In the genomic region with DNA sequence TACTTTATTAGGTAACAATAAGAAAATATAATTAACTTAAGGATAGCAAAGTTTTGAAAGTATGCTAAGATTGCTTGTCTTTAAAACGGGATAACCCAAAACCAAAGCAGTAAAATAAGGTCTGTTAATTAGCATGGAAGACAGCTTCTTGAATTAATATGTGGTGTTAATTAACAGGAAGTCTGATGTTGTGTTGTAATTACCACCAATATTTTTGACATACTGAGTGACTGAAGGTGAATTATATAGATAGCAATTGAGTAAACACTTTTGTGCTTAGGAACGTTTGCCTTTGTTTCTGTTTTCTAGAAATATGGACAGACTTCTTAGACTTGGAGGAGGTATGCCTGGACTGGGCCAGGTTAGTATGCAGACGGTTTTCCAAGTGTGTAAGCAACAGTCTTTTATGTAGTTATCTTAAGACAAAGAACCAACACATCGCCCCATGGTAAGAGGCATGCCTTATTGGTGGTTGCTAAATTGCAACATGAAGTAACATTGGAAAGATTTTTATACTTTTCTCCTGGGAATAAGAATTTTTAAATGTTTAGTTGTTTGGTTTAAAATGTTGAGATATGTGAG, we compare ENCODE assay signal across 18 mouse cellular contexts.
"Had no signal": no experiment of that assay in that cellular context is flagged by ENCODE, and none has a peak within 500 bp of the region (broad histone marks: within the 10 kb centered on the region; RNA-seq: fewer than 3 reads in every experiment).

No protein-coding gene starts in this region.

- H3K4me2 ChIP-seq: liver, embryonic 15.5 days; lung, embryonic 15.5 days; midbrain, embryonic 13.5 days; midbrain, embryonic 15.5 days; neural tube, embryonic 12.5 days had no signal

- H3K4me3 ChIP-seq: liver, embryonic 15.5 days; lung, embryonic 15.5 days; megakaryocyte, embryonic 14.5 days; midbrain, embryonic 13.5 days; midbrain, embryonic 15.5 days; neural tube, embryonic 12.5 days had no signal

- DNase-seq: liver, postnatal 0 days; lung, adult 2 months; lung, postnatal 14 days; lung, postnatal 36 days; right cerebral cortex, postnatal 14 days; right cerebral cortex, postnatal 4 days; spleen, adult 18-20 months; thymus, adult 18-20 months; thymus, postnatal 14 days; thymus, postnatal 36 days had no signal

- H3K27me3 ChIP-seq: liver, embryonic 15.5 days; lung, embryonic 15.5 days; megakaryocyte, embryonic 14.5 days; midbrain, embryonic 13.5 days; midbrain, embryonic 15.5 days; neural tube, embryonic 12.5 days had no signal

- H3K9me3 ChIP-seq: liver, embryonic 15.5 days; lung, embryonic 15.5 days; megakaryocyte, embryonic 14.5 days; midbrain, embryonic 13.5 days; midbrain, embryonic 15.5 days; neural tube, embryonic 12.5 days had no signal

- H3K9ac ChIP-seq: liver, embryonic 15.5 days; liver, postnatal 0 days; lung, embryonic 15.5 days; midbrain, embryonic 13.5 days; midbrain, embryonic 15.5 days; neural tube, embryonic 12.5 days had no signal

- H3K4me1 ChIP-seq: liver, embryonic 15.5 days; lung, embryonic 15.5 days; megakaryocyte, embryonic 14.5 days; midbrain, embryonic 13.5 days; midbrain, embryonic 15.5 days; neural tube, embryonic 12.5 days had no signal

- ATAC-seq: liver, postnatal 0 days; lung, postnatal 0 days; midbrain, embryonic 13.5 days; midbrain, embryonic 15.5 days had no signal

- H3K36me3 ChIP-seq: lung, embryonic 15.5 days; midbrain, embryonic 15.5 days; neural tube, embryonic 12.5 days had no signal

- H3K27ac ChIP-seq: liver, embryonic 15.5 days; lung, embryonic 15.5 days; macrophage; midbrain, embryonic 13.5 days; midbrain, embryonic 15.5 days; neural tube, embryonic 12.5 days had no signal
